Mouse (Mus musculus): ENCODE results near the gene Aqp9. TPM values are rescaled to one million over a fixed set of nuclear protein-coding genes. Genes with fewer than 3 reads are reported as not detected.

Gene Aqp9
- polyA plus RNA-seq, 1 experiment from 2014 or later, result 0.31 TPM

DNA sequence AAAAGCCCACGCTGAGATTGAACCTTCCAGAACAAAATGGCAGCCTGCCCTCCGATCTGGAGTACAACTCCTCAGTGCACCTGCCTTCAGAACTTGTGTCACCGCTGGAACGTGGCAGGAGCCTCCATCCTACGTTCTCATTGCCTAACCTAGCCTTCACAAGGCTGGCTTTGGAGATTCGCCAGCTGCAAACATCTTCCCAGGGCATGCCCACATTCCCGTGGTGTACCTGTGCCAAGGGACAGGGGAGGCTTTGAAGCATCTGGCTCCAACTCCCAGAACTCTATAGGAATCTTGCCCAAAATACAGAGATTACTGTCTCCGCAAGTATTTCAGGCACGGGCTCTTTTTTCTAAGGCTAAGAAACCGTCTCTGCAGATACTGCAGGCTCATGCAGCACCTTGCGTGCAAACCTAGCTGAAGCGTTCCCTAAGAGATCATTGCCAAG lies 92.3 kb downstream of the Aqp9 start:
- H3K9me3 ChIP-seq (ENCODE audit: control insufficient read depth, low read length), result no peaks in the 10 kb centered on the region
- ATAC-seq (ENCODE audit: low FRiP score), result no peak
- no peak overlapping the region for H3K4me2 ChIP-seq (replicated peaks)
- no peaks in the 10 kb centered on the region for H3K36me3 ChIP-seq (replicated peaks; ENCODE audit: control insufficient read depth, insufficient read depth)
- no peak overlapping the region for H3K27ac ChIP-seq
- H3K9ac ChIP-seq, result no peak overlapping the region
- H3K27me3 ChIP-seq (ENCODE audit: control insufficient read depth, insufficient read depth, low read length), result no peaks in the 10 kb centered on the region
- H3K4me3 ChIP-seq (replicated peaks; ENCODE audit: low read length), result no peak overlapping the region
- no peaks in the 10 kb centered on the region for H3K4me1 ChIP-seq (replicated peaks; ENCODE audit: control insufficient read depth, insufficient read depth, low read length)
- DNase-seq (ENCODE audit: low spot score), result no peak
- WGBS, result 83% methylated on average over 12 of the region's 12 CpGs

DNA sequence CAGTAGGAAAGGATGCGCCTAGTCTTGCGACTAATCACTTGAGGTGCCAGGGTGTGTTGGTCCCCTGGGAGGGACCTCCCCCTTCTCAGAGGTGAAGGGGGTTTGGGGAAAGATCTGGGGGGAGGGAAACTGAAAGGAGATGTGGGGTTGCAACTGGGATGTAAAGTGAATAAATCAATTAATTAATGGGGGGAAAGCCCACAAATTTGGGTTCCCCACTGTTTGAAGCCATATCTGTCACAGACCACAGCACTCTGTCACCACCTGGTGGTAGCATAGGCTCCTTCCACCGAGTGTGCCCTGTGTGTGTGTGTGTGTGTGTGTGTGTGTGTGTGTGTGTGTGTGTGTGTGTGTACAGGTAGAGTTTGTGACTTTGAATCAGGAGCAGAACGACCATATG lies 94.7 kb downstream of the Aqp9 start:
- H3K4me3 ChIP-seq (replicated peaks; ENCODE audit: low read length), result no peak overlapping the region
- peak; percentile 53 for DNase-seq (ENCODE audit: low spot score)
- no peaks in the 10 kb centered on the region for H3K27me3 ChIP-seq (ENCODE audit: control insufficient read depth, insufficient read depth, low read length)
- H3K9me3 ChIP-seq (ENCODE audit: control insufficient read depth, low read length), result no peaks in the 10 kb centered on the region
- WGBS, result 58% methylated on average over 4 of the region's 4 CpGs
- ATAC-seq (ENCODE audit: low FRiP score), result no peak
- no peak overlapping the region for H3K27ac ChIP-seq
- H3K4me1 ChIP-seq (replicated peaks; ENCODE audit: control insufficient read depth, insufficient read depth, low read length), result no peaks in the 10 kb centered on the region
- no peak overlapping the region for H3K9ac ChIP-seq
- no peaks in the 10 kb centered on the region for H3K36me3 ChIP-seq (replicated peaks; ENCODE audit: control insufficient read depth, insufficient read depth)
- no peak overlapping the region for H3K4me2 ChIP-seq (replicated peaks)

DNA sequence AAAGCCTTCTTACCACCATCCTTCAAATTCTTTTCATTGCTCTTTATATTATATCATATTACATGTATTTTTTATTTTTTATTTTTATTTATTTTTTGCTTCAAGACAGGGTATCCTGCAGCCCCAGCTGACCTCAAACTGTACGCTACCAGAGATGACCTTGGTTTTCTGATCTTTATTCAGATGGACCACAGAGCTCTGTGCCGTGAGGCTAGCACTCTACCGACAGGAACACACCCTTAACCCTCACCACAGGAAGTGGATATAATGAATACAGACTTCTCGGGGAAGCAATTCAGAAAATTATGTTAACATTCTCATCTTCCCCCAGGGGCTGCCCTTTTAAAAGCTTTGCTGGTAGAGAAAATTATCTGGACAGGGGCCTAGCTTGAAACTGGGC lies 95.4 kb downstream of the Aqp9 start:
- no peak overlapping the region for H3K27ac ChIP-seq
- WGBS, result 50% methylated on average over 4 of the region's 4 CpGs
- no peaks in the 10 kb centered on the region for H3K9me3 ChIP-seq (ENCODE audit: control insufficient read depth, low read length)
- H3K9ac ChIP-seq, result no peak overlapping the region
- no peaks in the 10 kb centered on the region for H3K36me3 ChIP-seq (replicated peaks; ENCODE audit: control insufficient read depth, insufficient read depth)
- H3K4me3 ChIP-seq (replicated peaks; ENCODE audit: low read length), result no peak overlapping the region
- no peaks in the 10 kb centered on the region for H3K4me1 ChIP-seq (replicated peaks; ENCODE audit: control insufficient read depth, insufficient read depth, low read length)
- ATAC-seq (ENCODE audit: low FRiP score), result no peak
- no peak overlapping the region for H3K4me2 ChIP-seq (replicated peaks)
- no peaks in the 10 kb centered on the region for H3K27me3 ChIP-seq (ENCODE audit: control insufficient read depth, insufficient read depth, low read length)
- no peak for DNase-seq (ENCODE audit: low spot score)

GRCm38 (mm10) chr9:71072502-71072901 lies 96.0 kb downstream of the Aqp9 start:
- DNase-seq (ENCODE audit: low spot score), result no peak
- ATAC-seq (ENCODE audit: low FRiP score), result no peak
- H3K4me3 ChIP-seq (replicated peaks; ENCODE audit: low read length), result no peak overlapping the region
- H3K4me2 ChIP-seq (replicated peaks), result no peak overlapping the region
- no peak overlapping the region for H3K27ac ChIP-seq
- WGBS, result 78% methylated on average over 7 of the region's 7 CpGs
- no peak overlapping the region for H3K9ac ChIP-seq
- no peaks in the 10 kb centered on the region for H3K27me3 ChIP-seq (ENCODE audit: control insufficient read depth, insufficient read depth, low read length)
- no peaks in the 10 kb centered on the region for H3K36me3 ChIP-seq (replicated peaks; ENCODE audit: control insufficient read depth, insufficient read depth)
- no peaks in the 10 kb centered on the region for H3K9me3 ChIP-seq (ENCODE audit: control insufficient read depth, low read length)
- H3K4me1 ChIP-seq (replicated peaks; ENCODE audit: control insufficient read depth, insufficient read depth, low read length), result no peaks in the 10 kb centered on the region

DNA sequence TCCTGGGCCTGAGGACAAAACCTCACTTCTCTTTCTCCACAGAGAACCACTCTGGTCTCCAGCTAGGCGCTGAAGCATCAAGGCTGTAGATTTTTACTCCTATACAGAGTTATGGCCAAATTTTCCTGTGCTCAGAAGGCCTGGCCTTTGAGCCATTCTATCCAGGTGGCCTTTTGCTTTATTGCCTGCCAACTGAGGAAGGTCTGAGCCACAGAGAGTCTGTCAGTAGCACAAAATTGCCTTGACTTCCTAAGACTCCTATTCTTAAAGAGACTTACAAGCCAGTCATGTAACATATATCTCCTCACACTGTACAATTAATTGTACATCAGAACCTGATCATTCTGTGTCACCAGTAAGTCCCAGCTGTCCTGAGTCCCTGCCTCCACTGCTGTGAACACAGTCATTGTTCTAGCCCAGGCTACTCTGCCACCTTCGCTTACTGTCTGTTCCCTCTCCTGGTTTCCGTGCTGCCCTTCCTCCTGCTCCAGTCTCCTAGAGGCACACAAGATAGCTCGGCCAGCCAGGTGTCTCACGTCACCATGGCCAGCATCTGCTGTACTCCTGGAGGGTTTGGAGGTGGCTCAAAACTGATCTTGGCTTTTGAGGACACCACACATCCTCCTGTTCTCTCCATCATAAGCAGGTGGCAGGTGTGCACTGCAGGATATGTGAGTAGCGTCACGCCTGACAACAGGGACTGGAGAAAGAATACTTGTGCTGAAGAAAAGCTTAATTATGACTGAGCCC lies 96.7 kb downstream of the Aqp9 start:
- ATAC-seq (ENCODE audit: low FRiP score) (no peak), DNase-seq (ENCODE audit: low spot score) (no peak)
- H3K36me3 ChIP-seq (replicated peaks; ENCODE audit: control insufficient read depth, insufficient read depth), result no peaks in the 10 kb centered on the region
- no peak overlapping the region for H3K27ac ChIP-seq
- H3K4me1 ChIP-seq (replicated peaks; ENCODE audit: control insufficient read depth, insufficient read depth, low read length), result no peaks in the 10 kb centered on the region
- H3K4me2 ChIP-seq (replicated peaks), result no peak overlapping the region
- no peak overlapping the region for H3K4me3 ChIP-seq (replicated peaks; ENCODE audit: low read length)
- no peaks in the 10 kb centered on the region for H3K27me3 ChIP-seq (ENCODE audit: control insufficient read depth, insufficient read depth, low read length)
- 86% methylated on average over 7 of the region's 7 CpGs for WGBS
- no peaks in the 10 kb centered on the region for H3K9me3 ChIP-seq (ENCODE audit: control insufficient read depth, low read length)
- no peak overlapping the region for H3K9ac ChIP-seq

DNA sequence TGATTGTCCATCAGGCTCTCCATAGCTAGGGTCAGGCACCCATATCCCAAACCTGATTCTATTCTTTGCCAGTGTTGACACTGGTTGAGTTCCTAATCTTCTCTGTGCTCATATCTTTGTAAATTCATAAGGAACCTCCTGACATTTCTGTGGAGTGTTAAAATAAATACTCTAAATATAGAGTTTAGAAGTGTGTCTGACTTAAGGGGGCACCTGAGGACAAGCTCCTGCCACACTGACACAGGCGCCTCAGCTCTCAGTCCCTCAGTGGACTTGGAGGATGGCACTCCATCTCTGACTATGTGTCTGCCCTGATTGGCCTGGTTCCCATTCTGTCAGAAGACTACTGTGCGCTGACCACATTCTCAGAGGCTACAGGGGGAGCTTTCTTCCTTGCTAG lies 97.9 kb downstream of the Aqp9 start:
- H3K9ac ChIP-seq, result no peak overlapping the region
- 98% methylated on average over 2 of the region's 2 CpGs for WGBS
- H3K27me3 ChIP-seq (ENCODE audit: control insufficient read depth, insufficient read depth, low read length), result no peaks in the 10 kb centered on the region
- H3K9me3 ChIP-seq (ENCODE audit: control insufficient read depth, low read length), result no peaks in the 10 kb centered on the region
- ATAC-seq (ENCODE audit: low FRiP score) (no peak), DNase-seq (ENCODE audit: low spot score) (no peak)
- H3K4me1 ChIP-seq (replicated peaks; ENCODE audit: control insufficient read depth, insufficient read depth, low read length), result no peaks in the 10 kb centered on the region
- no peaks in the 10 kb centered on the region for H3K36me3 ChIP-seq (replicated peaks; ENCODE audit: control insufficient read depth, insufficient read depth)
- no peak overlapping the region for H3K4me2 ChIP-seq (replicated peaks)
- H3K4me3 ChIP-seq (replicated peaks; ENCODE audit: low read length), result no peak overlapping the region
- no peak overlapping the region for H3K27ac ChIP-seq

DNA sequence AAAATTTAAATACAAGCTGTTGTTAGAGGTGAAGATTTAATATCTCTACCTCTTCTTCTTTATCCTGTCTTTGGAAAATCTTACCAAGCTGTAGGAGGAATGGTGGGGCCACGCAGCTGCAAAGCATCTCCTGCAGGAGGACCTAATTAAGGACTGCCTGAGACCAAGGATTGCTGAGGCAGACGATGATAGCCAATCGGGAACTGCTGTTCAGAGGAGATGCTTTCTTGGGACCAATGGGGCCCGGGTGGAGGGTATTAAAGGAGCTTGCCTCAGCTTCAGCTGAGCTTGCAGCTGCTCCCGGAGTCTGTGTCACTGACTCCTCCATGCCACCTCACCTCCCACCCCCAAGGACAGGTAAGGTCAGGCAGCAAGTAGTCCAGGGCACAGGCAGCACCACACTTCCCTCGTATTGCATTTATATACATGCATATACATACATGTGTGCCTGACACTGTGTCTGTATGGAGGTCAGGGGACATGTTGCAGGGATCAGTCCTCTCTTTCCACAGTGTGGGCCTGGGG lies 99.6 kb downstream of the Aqp9 start:
- 59% methylated on average over 6 of the region's 6 CpGs for WGBS
- DNase-seq (ENCODE audit: low spot score), result no peak

DNA sequence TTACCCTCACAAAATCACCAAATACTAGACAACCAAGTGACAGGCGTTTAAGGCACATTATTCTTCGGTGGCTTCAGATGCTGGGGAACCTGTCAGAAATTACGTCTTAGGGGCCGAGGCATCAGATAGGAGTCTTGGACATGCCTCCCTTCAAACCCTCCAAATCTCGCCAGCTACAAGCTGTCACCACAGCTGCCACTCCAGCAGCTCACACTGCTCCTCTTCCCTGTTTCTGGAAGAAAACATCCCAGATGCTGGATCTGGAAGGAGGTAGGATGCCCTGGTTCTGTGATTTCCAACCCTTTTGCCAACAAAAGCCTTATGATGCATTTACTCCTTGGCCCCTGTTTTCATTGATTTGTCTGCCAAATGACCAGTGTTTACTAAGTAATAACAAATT lies 101.3 kb downstream of the Aqp9 start:
- Histone ChIP-seq H3K27ac (no peak overlapping the region), H3K4me2 (replicated peaks) (no peak overlapping the region), H3K27me3 (ENCODE audit: control insufficient read depth, insufficient read depth, low read length) (no peaks in the 10 kb centered on the region), H3K9ac (no peak overlapping the region), H3K9me3 (ENCODE audit: control insufficient read depth, low read length) (no peaks in the 10 kb centered on the region), H3K36me3 (replicated peaks; ENCODE audit: control insufficient read depth, insufficient read depth) (no peaks in the 10 kb centered on the region), H3K4me3 (replicated peaks; ENCODE audit: low read length) (no peak overlapping the region), H3K4me1 (replicated peaks; ENCODE audit: control insufficient read depth, insufficient read depth, low read length) (no peaks in the 10 kb centered on the region)
- ATAC-seq (ENCODE audit: low FRiP score) (no peak), DNase-seq (ENCODE audit: low spot score) (no peak)
- 79% methylated on average over 5 of the region's 5 CpGs for WGBS

More for the DNA sequence above, 99.6 kb downstream of the Aqp9 start:
- H3K4me1 ChIP-seq (replicated peaks; ENCODE audit: control insufficient read depth, insufficient read depth, low read length), result no peaks in the 10 kb centered on the region
- H3K27ac ChIP-seq, result no peak overlapping the region
- no peak overlapping the region for H3K9ac ChIP-seq
- H3K4me3 ChIP-seq (replicated peaks; ENCODE audit: low read length), result no peak overlapping the region
- no peak overlapping the region for H3K4me2 ChIP-seq (replicated peaks)
- H3K27me3 ChIP-seq (ENCODE audit: control insufficient read depth, insufficient read depth, low read length), result no peaks in the 10 kb centered on the region
- H3K9me3 ChIP-seq (ENCODE audit: control insufficient read depth, low read length), result no peaks in the 10 kb centered on the region
- no peak for ATAC-seq (ENCODE audit: low FRiP score)
- no peaks in the 10 kb centered on the region for H3K36me3 ChIP-seq (replicated peaks; ENCODE audit: control insufficient read depth, insufficient read depth)

DNA sequence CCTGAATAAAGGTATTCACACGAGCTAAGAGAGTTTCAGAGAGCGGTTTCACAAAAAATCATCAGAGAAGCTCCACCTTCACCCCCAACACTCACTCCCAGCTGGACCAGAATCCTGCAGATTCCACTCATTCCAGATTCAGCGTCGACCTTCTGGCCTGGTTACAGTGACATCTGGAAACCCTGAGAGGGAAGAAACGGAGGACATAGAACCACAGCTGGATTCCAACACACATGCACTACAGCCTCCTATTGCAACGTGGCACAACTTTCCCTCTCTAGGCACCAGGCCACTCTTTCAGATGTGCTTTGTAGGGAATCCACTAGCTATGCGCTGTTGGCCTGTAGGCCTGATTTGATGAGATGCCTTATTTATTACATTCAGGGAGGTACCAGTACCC lies 102.0 kb downstream of the Aqp9 start:
- Histone ChIP-seq H3K27me3 (ENCODE audit: control insufficient read depth, insufficient read depth, low read length) (no peaks in the 10 kb centered on the region), H3K4me1 (replicated peaks; ENCODE audit: control insufficient read depth, insufficient read depth, low read length) (no peaks in the 10 kb centered on the region), H3K4me3 (replicated peaks; ENCODE audit: low read length) (no peak overlapping the region), H3K4me2 (replicated peaks) (no peak overlapping the region), H3K27ac (no peak overlapping the region), H3K9ac (no peak overlapping the region), H3K36me3 (replicated peaks; ENCODE audit: control insufficient read depth, insufficient read depth) (no peaks in the 10 kb centered on the region), H3K9me3 (ENCODE audit: control insufficient read depth, low read length) (no peaks in the 10 kb centered on the region)
- 78% methylated on average over 7 of the region's 7 CpGs for WGBS
- ATAC-seq (ENCODE audit: low FRiP score) (no peak), DNase-seq (ENCODE audit: low spot score) (no peak)

Measured in hindbrain, embryonic 14.5 days (tissue).